Mouse (Mus musculus) right cerebral cortex, postnatal 36 days (tissue): Measurements from ENCODE around the gene Dusp22.

Experiments used
- DNase-seq, 2 experiments: peaks; one replicate each; pipeline ENCODE4 v3.0.0; 2022; ENCODE audit warnings: low spot score in 2 of 2, mixed read lengths in 1 of 2

Gene Dusp22

DNA sequence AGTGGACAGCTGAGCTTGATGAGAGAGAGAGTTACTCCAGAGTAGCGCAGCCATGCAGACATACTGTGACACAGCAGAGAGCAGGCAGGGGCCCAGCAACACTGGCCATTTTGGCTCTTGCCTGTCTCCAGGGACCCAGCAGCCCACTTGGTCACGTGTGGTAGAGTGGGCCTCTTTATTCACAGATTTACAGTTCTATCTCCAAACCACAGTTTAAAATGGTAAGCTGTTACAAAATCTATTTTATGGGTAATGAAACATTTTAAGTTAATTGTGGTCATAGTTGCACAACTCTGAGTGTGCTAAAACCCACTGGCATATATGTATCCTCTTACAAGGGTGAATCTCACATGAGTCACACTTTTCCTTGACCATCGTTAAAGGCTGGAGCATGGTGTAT is 9.5 kb downstream of the Dusp22 start:
- DNase-seq: no peak

GRCm38 (mm10) chr13:30673878-30674277 is 14.1 kb downstream of the Dusp22 start:
- no peak for DNase-seq

GRCm38 (mm10) chr13:30678822-30679221 is 19.0 kb downstream of the Dusp22 start:
- no peak for DNase-seq

GRCm38 (mm10) chr13:30681866-30682265 is 22.1 kb downstream of the Dusp22 start:
- DNase-seq: no peak

GRCm38 (mm10) chr13:30682328-30682727 is 22.5 kb downstream of the Dusp22 start:
- no peak for DNase-seq

GRCm38 (mm10) chr13:30684614-30685122 is 24.9 kb downstream of the Dusp22 start:
- no peak for DNase-seq

DNA sequence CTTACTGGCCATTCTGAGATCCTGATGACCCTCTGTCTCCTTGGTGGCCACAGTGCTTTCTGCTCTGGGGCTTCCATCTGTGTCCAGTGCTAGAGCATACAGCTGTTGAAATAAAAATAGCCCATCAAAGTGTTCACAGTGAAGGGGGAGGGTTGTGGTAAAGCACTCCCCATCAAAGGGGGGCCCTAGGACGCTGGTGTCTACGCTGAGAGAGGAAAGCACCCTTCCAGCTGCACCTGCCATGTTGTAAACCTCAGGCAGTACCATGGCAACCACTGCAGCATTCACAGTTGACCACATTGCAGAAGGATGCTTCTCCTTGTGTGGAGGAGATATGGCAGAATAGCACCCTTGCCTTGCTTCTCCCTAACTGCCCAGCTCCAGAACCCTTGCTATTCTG is 26.2 kb downstream of the Dusp22 start:
- no peak for DNase-seq

- DNase-seq: no peak
Observed at GRCm38 (mm10) chr13:30688035-30688616, 28.3 kb downstream of the Dusp22 start.

DNA sequence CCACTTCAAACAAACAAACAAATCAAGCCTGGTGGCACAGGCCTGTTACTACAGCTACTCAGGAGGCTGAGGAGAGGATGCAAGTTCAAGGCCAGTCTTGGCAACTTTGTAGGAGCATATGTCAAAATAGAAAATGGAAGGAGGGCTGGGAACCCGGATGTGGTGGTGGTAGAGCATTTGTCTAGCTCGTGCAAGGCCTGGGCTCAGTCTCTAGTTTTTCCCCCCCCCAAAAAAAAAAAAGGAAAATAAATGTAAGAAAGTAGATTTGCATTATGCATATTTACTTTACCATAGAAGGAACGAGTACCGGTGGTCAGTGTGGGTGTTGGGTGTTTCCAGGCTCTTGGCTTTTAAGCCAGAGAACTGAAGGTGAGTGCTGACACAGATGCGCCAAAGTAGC is 29.7 kb downstream of the Dusp22 start:
- DNase-seq: no peak

- no peak for DNase-seq
Observed at GRCm38 (mm10) chr13:30691441-30692292, 31.9 kb downstream of the Dusp22 start.

DNA sequence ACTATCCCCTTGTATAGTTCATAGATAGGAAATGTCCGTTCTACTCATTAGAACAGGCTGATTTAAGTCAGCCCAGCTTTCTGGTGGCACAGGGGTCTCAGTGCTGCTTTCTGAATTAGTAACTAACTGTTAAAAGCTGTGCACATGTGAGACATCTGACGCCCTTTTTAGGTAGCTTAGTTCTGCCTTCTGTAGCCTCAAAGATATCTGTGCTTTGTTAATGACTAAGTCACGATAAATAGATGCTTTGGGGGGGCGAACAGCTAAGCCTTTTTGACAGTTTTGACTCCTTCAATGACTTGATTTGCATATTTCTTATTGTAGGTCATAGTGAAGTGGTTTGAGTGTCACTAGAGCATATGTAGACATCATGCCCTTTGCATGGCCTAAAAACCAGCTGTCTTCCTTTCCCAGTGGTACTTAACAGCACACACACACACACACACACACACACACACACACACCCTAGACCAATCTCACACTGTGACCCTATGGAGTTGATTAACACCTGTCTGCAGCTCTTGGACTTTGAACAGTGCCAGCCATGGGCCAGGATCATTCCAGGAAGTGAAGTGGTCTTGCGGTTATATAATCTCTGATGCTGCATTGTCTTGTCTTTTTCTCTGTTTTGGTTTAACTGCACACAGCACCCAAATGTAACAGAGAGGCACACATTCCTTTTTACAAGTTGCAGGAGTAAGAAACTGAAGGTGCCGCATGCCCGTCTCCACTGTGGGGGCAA is 33.0 kb downstream of the Dusp22 start:
- DNase-seq: no peak

DNA sequence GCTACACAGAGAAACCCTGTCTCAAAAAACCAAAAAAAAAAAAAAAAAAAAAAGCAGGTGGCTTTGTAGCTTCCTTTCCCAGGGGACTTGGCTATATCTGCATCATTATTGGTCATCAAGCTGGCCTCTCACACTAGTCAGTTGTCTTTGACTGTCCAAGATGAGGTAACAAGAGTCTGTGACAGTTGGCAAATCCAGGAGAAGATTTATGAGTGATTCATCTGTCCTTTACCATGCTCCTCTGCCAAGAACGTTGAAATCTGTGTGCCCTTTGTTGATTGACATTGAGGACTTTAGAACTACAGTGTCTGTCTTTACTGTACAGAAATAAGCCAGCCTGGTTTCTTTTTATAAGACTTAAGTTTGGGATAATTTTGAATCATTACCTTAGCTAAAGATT is 35.4 kb downstream of the Dusp22 start:
- no peak for DNase-seq

DNA sequence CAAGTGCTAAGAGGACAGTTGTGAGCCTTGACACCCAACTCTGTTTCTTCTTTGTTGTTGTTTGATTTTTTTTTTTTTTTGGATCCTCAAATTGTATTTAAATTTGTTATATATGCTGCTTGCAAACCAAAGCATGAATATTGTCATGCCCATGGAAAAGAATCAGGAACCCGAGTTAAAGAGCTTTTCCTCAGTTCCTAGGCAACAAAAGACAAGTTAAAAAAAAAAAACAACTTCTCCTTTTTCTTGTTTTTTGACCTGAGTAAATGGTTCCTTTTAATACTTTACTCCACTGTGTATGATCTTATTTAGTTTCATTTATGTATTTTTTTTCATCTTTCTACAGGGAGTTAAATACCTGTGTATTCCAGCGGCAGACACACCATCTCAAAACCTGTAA is 36.1 kb downstream of the Dusp22 start:
- no peak for DNase-seq

GRCm38 (mm10) chr13:30697880-30698279 is 38.1 kb downstream of the Dusp22 start:
- DNase-seq: no peak

DNA sequence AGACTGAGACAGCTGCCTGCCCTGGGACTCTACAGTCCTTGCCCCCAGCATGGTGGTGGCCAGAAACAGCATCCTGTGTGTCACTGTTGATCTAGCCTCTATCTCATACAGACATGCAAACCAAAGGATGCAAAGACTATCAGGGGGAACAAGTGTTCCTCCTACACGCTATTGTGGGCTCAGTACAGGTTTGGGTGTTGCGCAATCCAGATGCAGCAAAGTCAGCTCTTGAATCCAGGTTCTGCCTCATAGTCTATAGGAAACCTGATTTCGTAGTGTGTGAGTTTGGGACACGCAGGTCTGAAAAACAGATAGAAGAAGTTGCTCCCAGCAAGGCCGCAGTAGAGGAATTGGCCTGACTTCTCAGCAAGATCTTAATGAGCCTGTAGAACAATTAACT is 42.9 kb downstream of the Dusp22 start:
- no peak for DNase-seq

GRCm38 (mm10) chr13:30704246-30705095 is 44.7 kb downstream of the Dusp22 start:
- no peak for DNase-seq

DNA sequence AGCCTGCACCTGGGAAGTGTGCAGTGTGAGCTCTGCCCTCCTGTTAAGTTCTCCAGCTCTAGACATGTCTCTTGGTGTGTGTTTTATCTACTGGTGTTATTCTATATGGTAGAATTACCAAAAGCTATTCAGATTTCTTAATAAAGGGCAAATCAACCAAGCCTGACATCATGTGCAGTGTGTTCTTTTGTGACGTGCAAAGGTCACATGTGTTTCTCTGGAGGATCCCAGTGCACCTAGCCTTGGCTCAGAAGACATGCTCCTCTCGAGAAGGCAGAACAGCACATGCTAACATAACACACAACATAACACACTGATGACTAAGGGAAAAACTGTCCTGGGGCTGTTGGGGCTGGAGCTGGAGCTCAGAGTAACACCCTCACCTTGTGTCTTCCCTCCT is 51.3 kb downstream of the Dusp22 start:
- no peak for DNase-seq

GRCm38 (mm10) chr13:30711711-30712110 is 51.9 kb downstream of the Dusp22 start:
- no peak for DNase-seq

DNA sequence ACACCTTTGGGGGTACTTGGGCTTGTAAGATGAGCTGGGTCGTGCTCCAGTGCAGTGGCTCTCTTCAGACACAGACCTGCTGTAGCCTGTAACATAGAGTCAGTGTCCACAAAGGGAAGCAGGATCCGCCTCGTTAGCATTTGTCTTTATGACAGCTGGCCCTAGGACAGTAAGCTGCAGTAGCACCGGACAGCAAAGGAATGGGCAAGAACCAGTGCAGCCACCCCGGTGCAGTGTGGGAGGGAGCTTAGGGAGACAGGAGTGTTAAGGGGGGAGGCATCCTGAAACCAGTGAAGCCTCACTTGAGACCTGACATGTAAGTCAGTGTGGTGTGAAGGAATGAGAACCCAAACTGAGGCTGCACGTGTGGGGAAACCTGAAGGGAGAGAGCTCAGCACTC is 52.5 kb downstream of the Dusp22 start:
- no peak for DNase-seq

GRCm38 (mm10) chr13:30713621-30714020 is 53.8 kb downstream of the Dusp22 start:
- no peak for DNase-seq

DNA sequence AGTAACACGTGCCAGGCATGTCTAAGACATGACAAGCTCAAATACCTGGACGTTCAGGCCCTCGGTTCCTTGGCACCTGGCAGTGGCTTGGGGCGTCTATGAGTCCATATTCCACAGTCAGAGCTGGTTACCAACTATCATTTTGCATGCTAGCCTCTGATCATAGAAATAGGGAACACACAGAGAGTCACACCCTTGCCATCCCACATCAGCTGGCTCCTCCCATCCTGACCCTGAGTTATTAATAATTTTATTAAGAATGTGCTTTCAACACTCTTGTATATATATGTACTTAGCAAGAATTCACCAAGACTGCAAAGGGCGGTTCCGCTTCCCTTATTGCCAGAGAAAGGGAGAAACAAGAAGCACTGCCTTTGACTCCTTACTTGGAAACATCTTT is 54.8 kb downstream of the Dusp22 start:
- DNase-seq: no peak

DNA sequence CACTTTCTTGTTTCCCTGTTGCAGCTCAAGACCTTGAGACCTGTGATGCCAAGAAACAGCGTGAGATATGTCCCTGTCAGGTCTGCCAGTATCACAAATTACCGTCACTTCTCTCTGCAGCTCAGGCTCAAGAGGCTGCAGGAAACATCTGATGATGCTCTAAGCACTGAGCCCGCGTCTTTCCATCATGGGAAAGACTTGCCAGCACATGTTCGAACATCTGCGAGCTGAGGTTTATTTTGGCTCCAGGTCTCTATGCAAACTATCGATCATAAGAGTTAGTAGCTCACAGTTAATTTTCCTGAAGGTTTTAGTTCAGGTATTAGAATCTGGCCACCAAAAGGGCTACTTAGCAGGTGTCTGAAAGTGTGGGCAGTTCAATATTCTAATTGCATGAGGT is 55.3 kb downstream of the Dusp22 start:
- no peak for DNase-seq
